Mouse (Mus musculus) forebrain, embryonic 14.5 days (tissue): ENCODE measurements at regions not wholly inside any gene's neighbourhood (a gene's known extent, or its start where the extent isn't known, plus 50 kb on each side); places are given as distances from the start of the nearest gene placed in this dataset.

Experiments
- ATAC-seq: fragments of 200-750 bp; cut with Nextera tagmentation; 2 replicates; pipeline ENCODE4 v1.8.0; 2017; ENCODE audit warnings: mild to moderate bottlenecking, moderate library complexity
- DNase-seq: peaks from one replicate; pipeline ENCODE4 v3.0.0-alpha.2; 2015; ENCODE audit warnings: low spot score
- H3K27ac ChIP-seq: fragments of 300-500 bp; sonication (generic); 2 replicates; pipeline ENCODE4 v1.5.1; 2014; ENCODE audit warnings: low read depth, mild to moderate bottlenecking, control low read depth, low read length, moderate library complexity
- H3K27me3 ChIP-seq: fragments of 300-500 bp; sonication (generic); replicated peaks from 2 replicates; pipeline ENCODE4 v1.6.1; 2014; ENCODE audit warnings: low read length, control low read depth, mixed read lengths; ENCODE audit not compliant: control insufficient read depth, insufficient read depth
- H3K36me3 ChIP-seq: fragments of 300-500 bp; sonication (generic); 2 replicates; pipeline ENCODE4 v1.6.1; 2014; ENCODE audit warnings: low read length, control low read depth; ENCODE audit not compliant: control insufficient read depth, insufficient read depth
- H3K4me1 ChIP-seq: fragments of 300-500 bp; sonication (generic); 2 replicates; pipeline ENCODE4 v1.6.1; 2014; ENCODE audit warnings: antibody characterized with exemption, low read length, control low read depth; ENCODE audit not compliant: control insufficient read depth, insufficient read depth
- H3K4me2 ChIP-seq: fragments of 300-500 bp; sonication (generic); 2 replicates; pipeline ENCODE4 v1.6.1; 2014; ENCODE audit warnings: mild to moderate bottlenecking, control low read depth, low read length
- H3K4me3 ChIP-seq: fragments of 300-500 bp; sonication (generic); 2 replicates; pipeline ENCODE4 v1.5.1; 2014; ENCODE audit warnings: low read depth, low read length, control low read depth
- H3K9ac ChIP-seq: fragments of 300-500 bp; sonication (generic); 2 replicates; pipeline ENCODE4 v1.6.1; 2014; ENCODE audit warnings: mild to moderate bottlenecking, low read length, control low read depth, moderate library complexity
- H3K9me3 ChIP-seq: fragments of 300-500 bp; sonication (generic); replicated peaks from 2 replicates; pipeline ENCODE4 v1.6.1; 2016; ENCODE audit warnings: low read length, control low read depth, mixed read lengths; ENCODE audit not compliant: control insufficient read depth
- WGBS: fragments of 180-500 bp; shearing (Covaris S2); extraction: QIAGEN DNeasy Blood & Tissue Kit; methylation state at CpG from one replicate; pipeline ENCODE4 v1.1.7; 2014; 5-methylcytosine and 5-hydroxymethylcytosine counted together

- no peaks in the 10 kb centered on the region for H3K27me3 ChIP-seq
- no peak overlapping the region for H3K4me2 ChIP-seq
- no peaks in the 10 kb centered on the region for H3K9me3 ChIP-seq
- H3K9ac ChIP-seq = no peak overlapping the region
- no peak overlapping the region for H3K27ac ChIP-seq
- DNase-seq (peak; percentile 38), ATAC-seq (peak; percentile 80)
- WGBS = 78% methylated on average over 2 of the region's 2 CpGs
- no peaks in the 10 kb centered on the region for H3K4me1 ChIP-seq
- no peak overlapping the region for H3K4me3 ChIP-seq
- H3K36me3 ChIP-seq = no peaks in the 10 kb centered on the region
Observed at GRCm38 (mm10) chr11:15386229-15386628, 787.2 kb downstream of the Pom121l12 start.

- Histone ChIP-seq H3K27me3 (no peaks in the 10 kb centered on the region), H3K4me1 (no peaks in the 10 kb centered on the region), H3K4me2 (no peak overlapping the region), H3K9me3 (no peaks in the 10 kb centered on the region), H3K36me3 (no peaks in the 10 kb centered on the region), H3K4me3 (no peak overlapping the region), H3K9ac (no peak overlapping the region), H3K27ac (no peak overlapping the region)
- DNase-seq (no peak), ATAC-seq (no peak)
- WGBS = 68% methylated on average over 2 of the region's 2 CpGs
Observed at GRCm38 (mm10) chr11:15435806-15436205, 821.7 kb upstream of the Vstm2a start.
